Mouse (Mus musculus) right cerebral cortex, postnatal 4 days (tissue): ENCODE data around the gene Padi4.
A peak's percentile ranks its signal among the peaks of the same experiment; 100 is the strongest.

Experiments
- DNase-seq: peaks from one replicate; pipeline ENCODE4 v3.0.0-alpha.2; 2022

Gene Padi4

GRCm38 (mm10) chr4:140787414-140787813 is 13.4 kb upstream of the Padi4 start:
- DNase-seq = no peak

- no peak for DNase-seq
Observed at GRCm38 (mm10) chr4:140785217-140785616, 11.2 kb upstream of the Padi4 start.

- DNase-seq = no peak
Observed at GRCm38 (mm10) chr4:140784292-140784945, 10.4 kb upstream of the Padi4 start.

GRCm38 (mm10) chr4:140782821-140783220 is 8.8 kb upstream of the Padi4 start:
- no peak for DNase-seq

GRCm38 (mm10) chr4:140780507-140780906 is 6.5 kb upstream of the Padi4 start:
- no peak for DNase-seq

- peak; percentile 17 for DNase-seq
Observed at GRCm38 (mm10) chr4:140779803-140780397, 5.9 kb upstream of the Padi4 start.

- no peak for DNase-seq
Observed at GRCm38 (mm10) chr4:140776623-140777022, 2.6 kb upstream of the Padi4 start.

- DNase-seq = no peak
Observed at GRCm38 (mm10) chr4:140775876-140776275, 1.8 kb upstream of the Padi4 start.

- DNase-seq = no peak
Observed at GRCm38 (mm10) chr4:140774893-140775292, 857 bp upstream of the Padi4 start.

GRCm38 (mm10) chr4:140771091-140771490 is 2.9 kb downstream of the Padi4 start:
- DNase-seq = no peak

- no peak for DNase-seq
Observed at GRCm38 (mm10) chr4:140770433-140770832, 3.6 kb downstream of the Padi4 start.

- DNase-seq = no peak
Observed at GRCm38 (mm10) chr4:140768973-140769372, 5.1 kb downstream of the Padi4 start.

GRCm38 (mm10) chr4:140765936-140766335 is 8.1 kb downstream of the Padi4 start:
- no peak for DNase-seq

GRCm38 (mm10) chr4:140763158-140763557 is 10.9 kb downstream of the Padi4 start:
- peak; percentile 44 for DNase-seq

- DNase-seq = no peak
Observed at GRCm38 (mm10) chr4:140761601-140762000, 12.4 kb downstream of the Padi4 start.

GRCm38 (mm10) chr4:140755811-140756210 is 18.2 kb downstream of the Padi4 start:
- no peak for DNase-seq

GRCm38 (mm10) chr4:140753366-140753765 is 20.7 kb downstream of the Padi4 start:
- no peak for DNase-seq

GRCm38 (mm10) chr4:140750328-140750727 is 23.7 kb downstream of the Padi4 start:
- no peak for DNase-seq

- DNase-seq = no peak
Observed at GRCm38 (mm10) chr4:140747978-140748377, 26.1 kb downstream of the Padi4 start.

GRCm38 (mm10) chr4:140744654-140745053 is 29.4 kb downstream of the Padi4 start:
- peak; percentile 49 for DNase-seq

GRCm38 (mm10) chr4:140743086-140743485 is 30.9 kb downstream of the Padi4 start:
- no peak for DNase-seq

- no peak for DNase-seq
Observed at GRCm38 (mm10) chr4:140742543-140742942, 31.5 kb downstream of the Padi4 start, which contains the start of gene Padi6. Gene Padi6, minus strand, starts transcription at chr4:140742643.

- no peak for DNase-seq
Observed at GRCm38 (mm10) chr4:140741401-140741800, 32.6 kb downstream of the Padi4 start.

GRCm38 (mm10) chr4:140740655-140741054 is 33.4 kb downstream of the Padi4 start:
- DNase-seq = no peak

GRCm38 (mm10) chr4:140732871-140733270 is 41.2 kb downstream of the Padi4 start:
- no peak for DNase-seq
